Mouse (Mus musculus) limb, embryonic 14.5 days (tissue): ENCODE results near the gene Lrch3. TPM values are rescaled to one million over a fixed set of nuclear protein-coding genes. Genes with fewer than 3 reads are reported as not detected.

Source experiments
- ATAC-seq: fragments of 200-750 bp; cut with Nextera tagmentation; 2 replicates; pipeline ENCODE4 v1.8.0; 2017; ENCODE audit warnings: low read depth, moderate number of reproducible peaks, moderate TSS enrichment; ENCODE audit not compliant: low FRiP score
- DNase-seq: peaks from one replicate; pipeline ENCODE4 v3.0.0-alpha.2; 2015; ENCODE audit warnings: low spot score
- H3K27ac ChIP-seq: fragments of 300-500 bp; sonication (generic); replicated peaks from 2 replicates; pipeline ENCODE4 v1.5.1; 2014; ENCODE audit warnings: low read depth, mild to moderate bottlenecking, low read length, moderate library complexity, mixed read lengths
- H3K27me3 ChIP-seq: fragments of 300-500 bp; sonication (generic); 2 replicates; pipeline ENCODE4 v1.6.1; 2014; ENCODE audit warnings: low read length, mixed read lengths; ENCODE audit not compliant: control insufficient read depth, insufficient read depth
- H3K36me3 ChIP-seq: fragments of 300-500 bp; sonication (generic); 2 replicates; pipeline ENCODE4 v1.6.1; 2014; ENCODE audit warnings: mild to moderate bottlenecking, low read length, moderate library complexity, mixed read lengths; ENCODE audit not compliant: control insufficient read depth, insufficient read depth
- H3K4me1 ChIP-seq: fragments of 300-500 bp; sonication (generic); 2 replicates; pipeline ENCODE4 v1.6.1; 2014; ENCODE audit warnings: antibody characterized with exemption, low read length, mixed read lengths; ENCODE audit not compliant: control insufficient read depth, insufficient read depth
- H3K4me2 ChIP-seq: fragments of 300-500 bp; sonication (generic); replicated peaks from 2 replicates; pipeline ENCODE4 v1.6.1; 2014; ENCODE audit warnings: low read depth, mild to moderate bottlenecking, low read length, moderate library complexity; ENCODE audit not compliant: severe bottlenecking
- H3K4me3 ChIP-seq: fragments of 300-500 bp; sonication (generic); replicated peaks from 2 replicates; pipeline ENCODE4 v1.5.1; 2014; ENCODE audit warnings: low read length
- H3K9ac ChIP-seq: fragments of 300-500 bp; sonication (generic); 2 replicates; pipeline ENCODE4 v1.6.1; 2014; ENCODE audit warnings: mild to moderate bottlenecking, low read depth, low read length, moderate library complexity; ENCODE audit not compliant: severe bottlenecking
- H3K9me3 ChIP-seq: fragments of 300-500 bp; sonication (generic); 2 replicates; pipeline ENCODE4 v1.6.1; 2016; ENCODE audit warnings: low read length; ENCODE audit not compliant: control insufficient read depth
- POLR2A ChIP-seq: fragments of 200-500 bp; IDR thresholded peaks from 2 replicates; pipeline ENCODE4 v1.8.0; 2012; ENCODE audit warnings: inconsistent platforms, mild to moderate bottlenecking, moderate library complexity, borderline replicate concordance; ENCODE audit not compliant: insufficient read depth, insufficient read length; ENCODE audit errors: extremely low read depth
- WGBS: fragments of 180-500 bp; shearing (Covaris S2); extraction: QIAGEN DNeasy Blood & Tissue Kit; methylation state at CpG from one replicate; pipeline ENCODE4 v1.1.7; 2014; 5-methylcytosine and 5-hydroxymethylcytosine counted together
- polyA plus RNA-seq, 2 experiments: library from polyadenylated mRNA; depleted of rRNA in 1 of 2; stranded (reverse) in 1 of 2; unstranded in 1 of 2; fragments of >200 nt; fragmentation: Nextera tagmentation in 1 of 2; extraction: Ambion mirVana in 1 of 2; gene quantifications; 2 replicates each; pipeline versions ENCODE4 v1.2.1 to v1.2.3; 2012 to 2014

The Lrch3 gene
- polyA plus RNA-seq, 2 experiments: 24.9 to 56.3 TPM

DNA sequence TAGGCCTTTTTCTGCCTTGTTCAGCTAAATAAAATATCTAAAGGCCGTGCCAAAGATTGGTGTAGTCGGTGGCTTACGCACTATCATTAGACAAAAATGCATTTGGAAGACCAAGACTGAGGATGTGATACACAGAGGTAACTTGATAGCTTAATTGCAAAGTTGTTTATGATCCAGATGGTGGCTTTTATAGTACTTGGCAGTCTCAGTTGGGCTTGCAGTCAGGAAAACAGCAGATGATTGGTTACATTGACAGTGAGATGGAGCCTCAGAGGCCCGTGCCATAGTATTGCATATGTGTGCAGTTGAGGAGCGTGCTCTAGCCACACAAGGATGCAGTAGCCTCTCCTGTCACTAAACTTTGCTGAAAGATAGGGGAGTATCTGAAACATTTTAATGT, 28.8 kb downstream of the Lrch3 start:
- Histone ChIP-seq H3K36me3 (no peaks in the 10 kb centered on the region), H3K4me2 (no peak overlapping the region), H3K4me1 (peaks cover 4% of the 10 kb centered on the region; the same call in 1 of the 2 replicates), H3K27me3 (no peaks in the 10 kb centered on the region), H3K27ac (no peak overlapping the region; the same call in 1 of the 2 replicates), H3K9me3 (no peaks in the 10 kb centered on the region), H3K4me3 (no peak overlapping the region), H3K9ac (no peak overlapping the region)
- no peak for TF ChIP-seq POLR2A
- WGBS: 29% methylated on average over 5 of the region's 5 CpGs
- ATAC-seq (peak; percentile 75), DNase-seq (peak; percentile 65)

DNA sequence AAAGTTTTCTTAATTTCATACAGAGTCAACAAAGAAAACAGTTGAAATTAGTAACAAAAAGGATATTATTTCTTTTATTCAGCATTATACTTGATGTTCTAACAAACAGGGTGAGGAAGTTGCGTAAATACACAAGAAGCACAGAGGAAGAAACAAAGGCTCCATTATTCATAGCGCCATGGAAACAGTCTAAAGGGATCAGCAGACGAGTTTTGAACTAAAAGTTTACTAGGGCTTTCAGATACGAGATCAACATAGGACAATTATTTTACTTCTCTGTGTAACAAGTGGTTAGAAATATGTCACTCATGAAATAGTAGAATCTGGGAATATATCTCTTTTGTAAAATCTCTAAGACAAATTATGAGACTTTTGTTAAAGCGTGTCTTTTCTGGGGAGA, 31.5 kb downstream of the Lrch3 start:
- Histone ChIP-seq H3K4me1 (peaks cover 4% of the 10 kb centered on the region; the same call in 1 of the 2 replicates), H3K9me3 (no peaks in the 10 kb centered on the region), H3K4me2 (no peak overlapping the region), H3K27ac (no peak overlapping the region), H3K9ac (no peak overlapping the region), H3K36me3 (no peaks in the 10 kb centered on the region), H3K27me3 (no peaks in the 10 kb centered on the region), H3K4me3 (no peak overlapping the region)
- WGBS: 76% methylated on average over 5 of the region's 5 CpGs
- DNase-seq (no peak), ATAC-seq (no peak)
- no peak for TF ChIP-seq POLR2A

DNA sequence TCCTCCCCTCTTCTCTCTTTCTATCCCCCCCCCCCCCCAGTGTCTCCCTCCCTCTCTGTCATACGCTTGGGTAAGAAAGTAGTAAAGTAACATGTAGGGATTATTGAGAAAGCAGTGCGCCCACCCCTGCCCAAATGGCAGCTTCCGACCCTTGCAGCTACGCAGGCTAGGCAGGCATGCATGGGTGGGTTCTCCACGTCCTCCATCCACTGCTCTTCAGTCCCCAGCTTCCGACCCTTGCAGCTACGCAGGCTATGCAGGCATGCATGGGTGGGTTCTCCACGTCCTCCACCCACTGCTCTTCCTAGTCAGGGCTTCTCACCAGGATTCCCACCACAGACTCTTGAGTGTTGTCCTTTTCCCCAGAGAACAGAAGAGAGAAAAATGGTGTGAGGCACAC, 34.1 kb downstream of the Lrch3 start:
- peaks cover 6% of the 10 kb centered on the region; the same call in 1 of the 2 replicates for H3K36me3 ChIP-seq
- TF ChIP-seq POLR2A: no peak
- ATAC-seq: no peak
- no peaks in the 10 kb centered on the region for H3K27me3 ChIP-seq
- H3K9me3 ChIP-seq: no peaks in the 10 kb centered on the region
- H3K4me2 ChIP-seq: no peak overlapping the region
- WGBS: 76% methylated on average over 8 of the region's 8 CpGs
- no peak for DNase-seq
- H3K4me1 ChIP-seq: no peaks in the 10 kb centered on the region; the same call in 1 of the 2 replicates
- H3K27ac ChIP-seq: no peak overlapping the region
- H3K4me3 ChIP-seq: no peak overlapping the region
- no peak overlapping the region for H3K9ac ChIP-seq

DNA sequence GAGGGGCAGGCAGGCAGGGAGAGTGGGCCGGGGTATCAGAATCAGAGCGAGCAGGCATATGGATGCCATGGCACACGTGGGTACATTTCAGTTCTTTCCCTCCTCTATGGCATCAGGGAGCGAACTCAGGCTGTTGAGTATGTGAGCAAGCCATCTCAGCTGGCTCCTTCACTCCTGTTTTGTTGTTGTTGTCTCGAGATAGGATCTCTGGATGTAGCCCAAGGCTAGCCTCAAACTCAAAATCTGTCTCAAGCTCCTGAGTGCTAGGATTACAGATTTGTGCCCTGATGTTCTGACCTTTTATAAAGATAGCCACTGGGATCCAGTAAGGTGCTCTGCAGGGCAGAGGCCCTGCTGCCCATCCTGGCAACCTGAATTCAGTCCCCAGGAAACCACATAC, 34.8 kb downstream of the Lrch3 start:
- Histone ChIP-seq H3K36me3 (peaks cover 6% of the 10 kb centered on the region; the same call in 1 of the 2 replicates), H3K4me1 (no peaks in the 10 kb centered on the region; the same call in 1 of the 2 replicates), H3K9me3 (no peaks in the 10 kb centered on the region), H3K4me2 (no peak overlapping the region), H3K9ac (no peak overlapping the region), H3K27ac (no peak overlapping the region), H3K4me3 (no peak overlapping the region), H3K27me3 (no peaks in the 10 kb centered on the region)
- WGBS: 92% methylated on average over 5 of the region's 5 CpGs
- TF ChIP-seq POLR2A: no peak
- ATAC-seq (no peak), DNase-seq (no peak)

DNA sequence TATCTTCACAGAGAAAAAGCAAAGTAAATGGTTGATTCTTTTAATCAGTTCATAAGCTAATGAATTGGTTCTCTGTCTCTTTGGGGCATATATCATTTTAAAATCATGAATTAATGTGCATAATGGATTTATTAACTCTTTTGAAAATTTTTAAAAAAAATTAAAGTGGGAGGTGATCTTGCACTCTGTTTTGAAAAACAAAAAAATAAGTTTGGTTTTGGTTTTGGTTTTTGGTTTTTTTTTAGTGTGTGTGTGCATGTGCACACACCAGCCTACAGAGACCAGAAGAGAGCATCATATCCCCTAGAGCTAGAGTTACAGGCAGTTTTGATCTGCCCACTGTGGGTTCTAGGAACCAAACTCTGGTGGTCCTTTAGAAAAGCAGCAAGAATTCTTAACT, 35.4 kb downstream of the Lrch3 start:
- Histone ChIP-seq H3K9me3 (no peaks in the 10 kb centered on the region), H3K4me3 (no peak overlapping the region), H3K36me3 (peaks cover 6% of the 10 kb centered on the region; the same call in 1 of the 2 replicates), H3K27me3 (no peaks in the 10 kb centered on the region), H3K4me1 (no peaks in the 10 kb centered on the region; the same call in 1 of the 2 replicates), H3K27ac (no peak overlapping the region), H3K4me2 (no peak overlapping the region), H3K9ac (no peak overlapping the region)
- TF ChIP-seq POLR2A: no peak
- DNase-seq: no peak
- ATAC-seq: no peak

DNA sequence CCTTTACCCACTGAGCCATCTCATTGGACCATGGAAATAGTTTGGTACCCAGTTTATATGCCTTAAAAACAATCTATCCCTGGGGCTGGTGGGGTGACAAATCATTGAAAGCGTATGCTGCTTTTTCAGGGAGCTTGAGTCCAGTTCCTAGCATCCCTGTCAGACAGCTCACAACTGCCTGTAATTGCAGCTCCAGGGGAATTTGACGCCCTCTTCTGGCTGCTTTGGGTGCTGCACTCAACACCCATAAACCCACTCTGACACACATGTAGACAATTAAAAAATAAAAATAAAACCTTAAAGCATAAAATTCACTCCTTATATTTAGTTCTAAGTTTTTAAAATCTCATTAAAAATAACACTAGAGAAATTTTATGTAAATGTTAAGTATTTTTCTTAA, 37.2 kb downstream of the Lrch3 start:
- peaks cover 16% of the 10 kb centered on the region for H3K36me3 ChIP-seq
- H3K9ac ChIP-seq: no peak overlapping the region
- DNase-seq (no peak), ATAC-seq (no peak)
- H3K27ac ChIP-seq: no peak overlapping the region
- H3K27me3 ChIP-seq: no peaks in the 10 kb centered on the region
- 79% methylated on average over 2 of the region's 2 CpGs for WGBS
- TF ChIP-seq POLR2A: no peak
- H3K4me3 ChIP-seq: no peak overlapping the region
- H3K9me3 ChIP-seq: no peaks in the 10 kb centered on the region
- no peak overlapping the region for H3K4me2 ChIP-seq
- H3K4me1 ChIP-seq: no peaks in the 10 kb centered on the region; the same call in 1 of the 2 replicates
